Mouse (Mus musculus): ENCODE measurements around the gene Klf8. TPM values are rescaled to one million over a fixed set of nuclear protein-coding genes. Genes with fewer than 3 reads are reported as not detected.

Gene Klf8
- polyA plus RNA-seq, 1 experiment from 2014 or later, result 2.0 TPM

DNA sequence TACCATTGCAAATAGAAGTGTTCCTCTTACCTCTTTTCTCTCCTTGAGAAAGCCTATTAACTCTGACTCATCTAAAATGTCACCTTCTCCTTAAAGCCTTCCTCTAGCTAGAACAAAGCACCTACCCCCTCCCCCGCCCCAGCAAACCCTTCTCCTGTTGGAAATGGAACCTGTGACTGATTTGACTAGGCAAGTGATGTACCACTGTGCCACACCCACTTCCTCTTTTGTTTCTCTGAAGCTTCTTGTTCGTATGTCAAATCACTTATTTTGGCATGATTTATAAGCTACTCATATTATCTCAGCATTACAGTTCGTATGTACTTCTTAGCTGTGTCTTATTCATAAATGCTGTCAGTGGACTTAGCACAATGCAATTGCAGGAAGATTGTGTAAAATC lies 144.5 kb downstream of the Klf8 start:
- Histone ChIP-seq H3K27me3 (ENCODE audit: control insufficient read depth, insufficient read depth, low read depth, low read length) (no peaks in the 10 kb centered on the region), H3K9me3 (ENCODE audit: control insufficient read depth, low read length) (no peaks in the 10 kb centered on the region), H3K9ac (ENCODE audit: low read length) (no peak overlapping the region), H3K4me2 (ENCODE audit: low read depth, low read length) (no peak overlapping the region), H3K27ac (ENCODE audit: low read length) (no peak overlapping the region), H3K4me3 (ENCODE audit: low read length) (no peak overlapping the region), H3K36me3 (ENCODE audit: control insufficient read depth, insufficient read depth, low read length) (no peaks in the 10 kb centered on the region), H3K4me1 (replicated peaks; ENCODE audit: control insufficient read depth, insufficient read depth, low read length) (no peaks in the 10 kb centered on the region)
- 52% methylated on average over 3 of the region's 3 CpGs for WGBS
- ATAC-seq (ENCODE audit: low read depth), result no peak

DNA sequence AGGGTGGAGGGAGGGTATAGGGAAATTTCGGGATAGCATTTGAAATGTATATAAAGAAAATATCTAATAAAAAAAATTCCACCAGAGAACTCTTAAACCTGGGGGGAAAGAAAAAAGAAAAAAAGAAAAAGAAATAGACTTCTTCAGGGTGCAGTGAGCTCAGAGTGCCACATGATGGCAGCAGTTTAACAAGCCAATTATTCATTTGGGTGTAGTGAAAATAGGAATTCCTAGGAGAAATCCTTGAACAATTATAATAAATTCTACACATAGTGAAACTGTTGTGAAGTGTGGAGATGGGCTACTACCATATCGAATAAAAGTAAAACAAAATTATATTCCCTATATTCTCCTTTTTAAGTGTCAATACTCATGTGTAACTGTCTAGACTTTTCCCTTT lies 152.0 kb downstream of the Klf8 start:
- no peak for ATAC-seq (ENCODE audit: low read depth)
- 23% methylated on average over 2 of the region's 2 CpGs for WGBS

GRCm38 (mm10) chrX:153417067-153417466 lies 179.8 kb downstream of the Klf8 start:
- H3K9me3 ChIP-seq (ENCODE audit: control insufficient read depth, low read length), result no peaks in the 10 kb centered on the region
- 60% methylated on average over 5 of the region's 5 CpGs for WGBS
- no peaks in the 10 kb centered on the region for H3K27me3 ChIP-seq (ENCODE audit: control insufficient read depth, insufficient read depth, low read depth, low read length)
- no peak overlapping the region for H3K27ac ChIP-seq (ENCODE audit: low read length)
- no peaks in the 10 kb centered on the region for H3K4me1 ChIP-seq (replicated peaks; ENCODE audit: control insufficient read depth, insufficient read depth, low read length)
- no peak for ATAC-seq (ENCODE audit: low read depth)
- H3K36me3 ChIP-seq (ENCODE audit: control insufficient read depth, insufficient read depth, low read length), result no peaks in the 10 kb centered on the region
- H3K9ac ChIP-seq (ENCODE audit: low read length), result no peak overlapping the region
- H3K4me3 ChIP-seq (ENCODE audit: low read length), result no peak overlapping the region
- no peak overlapping the region for H3K4me2 ChIP-seq (ENCODE audit: low read depth, low read length)

More for the DNA sequence above, 152.0 kb downstream of the Klf8 start:
- Histone ChIP-seq H3K9ac (ENCODE audit: low read length) (no peak overlapping the region), H3K36me3 (ENCODE audit: control insufficient read depth, insufficient read depth, low read length) (no peaks in the 10 kb centered on the region), H3K27ac (ENCODE audit: low read length) (no peak overlapping the region), H3K4me1 (replicated peaks; ENCODE audit: control insufficient read depth, insufficient read depth, low read length) (no peaks in the 10 kb centered on the region), H3K4me2 (ENCODE audit: low read depth, low read length) (no peak overlapping the region), H3K9me3 (ENCODE audit: control insufficient read depth, low read length) (no peaks in the 10 kb centered on the region), H3K27me3 (ENCODE audit: control insufficient read depth, insufficient read depth, low read depth, low read length) (no peaks in the 10 kb centered on the region), H3K4me3 (ENCODE audit: low read length) (no peak overlapping the region)

DNA sequence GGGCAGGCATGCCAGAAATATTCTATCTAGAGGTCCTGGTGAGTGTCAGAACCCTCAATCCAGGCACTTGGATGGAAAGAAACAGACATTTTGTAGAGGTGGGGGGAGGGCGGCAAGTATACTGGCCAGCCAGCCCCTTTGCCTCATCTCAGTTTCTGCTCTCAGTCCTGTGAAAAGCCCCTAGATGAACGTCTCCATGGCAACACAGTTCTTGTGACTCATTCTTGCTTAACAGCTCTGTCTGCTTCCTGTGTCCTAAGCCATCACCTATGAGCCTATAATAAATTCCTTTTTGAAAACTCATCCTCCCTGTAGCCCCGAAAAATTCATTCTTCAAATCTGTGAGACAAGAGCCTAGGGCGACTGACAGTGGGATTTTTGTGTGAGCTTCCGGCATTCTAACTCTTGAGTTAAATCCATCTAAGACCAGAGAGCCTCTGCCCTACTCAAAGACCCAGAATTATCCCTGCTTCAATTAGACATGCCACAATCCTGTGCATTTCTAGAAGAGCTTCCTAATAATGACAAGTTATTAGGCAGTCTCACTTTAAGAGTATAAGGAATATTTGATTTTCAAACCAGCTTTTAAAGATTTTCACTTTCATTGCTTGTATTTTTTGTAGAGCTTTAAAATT lies 196.5 kb downstream of the Klf8 start:
- WGBS, result 21% methylated on average over 5 of the region's 5 CpGs
- H3K27me3 ChIP-seq (ENCODE audit: control insufficient read depth, insufficient read depth, low read depth, low read length), result no peaks in the 10 kb centered on the region
- no peak overlapping the region for H3K4me2 ChIP-seq (ENCODE audit: low read depth, low read length)
- no peak for ATAC-seq (ENCODE audit: low read depth)
- H3K27ac ChIP-seq (ENCODE audit: low read length), result no peak overlapping the region
- H3K4me3 ChIP-seq (ENCODE audit: low read length), result no peak overlapping the region
- no peaks in the 10 kb centered on the region for H3K4me1 ChIP-seq (replicated peaks; ENCODE audit: control insufficient read depth, insufficient read depth, low read length)
- no peaks in the 10 kb centered on the region for H3K9me3 ChIP-seq (ENCODE audit: control insufficient read depth, low read length)
- no peaks in the 10 kb centered on the region for H3K36me3 ChIP-seq (ENCODE audit: control insufficient read depth, insufficient read depth, low read length)
- no peak overlapping the region for H3K9ac ChIP-seq (ENCODE audit: low read length)

DNA sequence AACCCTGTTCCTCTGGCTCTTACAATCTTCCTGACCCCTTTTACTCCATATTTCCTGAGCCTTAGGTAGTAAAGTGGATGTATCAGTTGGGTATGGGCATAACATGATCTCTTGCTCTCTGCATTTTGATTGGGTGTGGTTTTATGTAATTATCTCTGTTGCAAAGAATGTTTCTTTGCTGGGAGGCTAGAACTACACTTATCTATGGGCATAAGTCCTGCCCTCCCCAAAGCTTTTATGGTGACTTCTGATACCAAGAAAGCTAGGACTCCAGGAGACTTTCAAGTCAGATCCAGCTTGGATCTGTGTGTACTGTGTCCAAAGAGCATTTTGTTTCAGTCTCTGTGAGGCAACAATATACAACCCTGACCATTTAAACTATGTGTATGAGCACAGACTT lies 202.3 kb downstream of the Klf8 start:
- Histone ChIP-seq H3K9ac (ENCODE audit: low read length) (no peak overlapping the region), H3K27me3 (ENCODE audit: control insufficient read depth, insufficient read depth, low read depth, low read length) (no peaks in the 10 kb centered on the region), H3K4me1 (replicated peaks; ENCODE audit: control insufficient read depth, insufficient read depth, low read length) (no peaks in the 10 kb centered on the region), H3K4me3 (ENCODE audit: low read length) (no peak overlapping the region), H3K9me3 (ENCODE audit: control insufficient read depth, low read length) (no peaks in the 10 kb centered on the region), H3K4me2 (ENCODE audit: low read depth, low read length) (no peak overlapping the region), H3K36me3 (ENCODE audit: control insufficient read depth, insufficient read depth, low read length) (no peaks in the 10 kb centered on the region), H3K27ac (ENCODE audit: low read length) (no peak overlapping the region)
- no peak for ATAC-seq (ENCODE audit: low read depth)

GRCm38 (mm10) chrX:153440018-153440417 lies 202.8 kb downstream of the Klf8 start:
- Histone ChIP-seq H3K9ac (ENCODE audit: low read length) (no peak overlapping the region), H3K4me3 (ENCODE audit: low read length) (no peak overlapping the region), H3K9me3 (ENCODE audit: control insufficient read depth, low read length) (no peaks in the 10 kb centered on the region), H3K36me3 (ENCODE audit: control insufficient read depth, insufficient read depth, low read length) (no peaks in the 10 kb centered on the region), H3K27ac (ENCODE audit: low read length) (no peak overlapping the region), H3K4me1 (replicated peaks; ENCODE audit: control insufficient read depth, insufficient read depth, low read length) (no peaks in the 10 kb centered on the region), H3K4me2 (ENCODE audit: low read depth, low read length) (no peak overlapping the region), H3K27me3 (ENCODE audit: control insufficient read depth, insufficient read depth, low read depth, low read length) (no peaks in the 10 kb centered on the region)
- ATAC-seq (ENCODE audit: low read depth), result no peak
- 77% methylated on average over 3 of the region's 3 CpGs for WGBS

Other genes starting within 250 kb of the Klf8 start
- gene Usp51, start 231.0 kb upstream of the Klf8 start, polyA plus RNA-seq (2015; fragmentation: Nextera tagmentation; extraction: Ambion mirVana), result 0.47 and 0.60 TPM in 2 replicates
- gene Mageh1, start 199.9 kb upstream of the Klf8 start, polyA plus RNA-seq (2015; fragmentation: Nextera tagmentation; extraction: Ambion mirVana), result 48.1 and 48.9 TPM in 2 replicates
- not detected in 2 replicates for gene Foxr2, start 118.7 kb upstream of the Klf8 start, polyA plus RNA-seq (2015; fragmentation: Nextera tagmentation; extraction: Ambion mirVana)
- 0.44 and 0.62 TPM in 2 replicates for gene Rragb, start 97.5 kb upstream of the Klf8 start, polyA plus RNA-seq (2015; fragmentation: Nextera tagmentation; extraction: Ambion mirVana)

Data from lung, embryonic 16.5 days (tissue).